Mouse (Mus musculus) kidney, adult 9 months (tissue): Measurements from ENCODE around the gene Kif11.

Experiments
- DNase-seq: peaks from one replicate; pipeline ENCODE4 v3.0.0; 2022

Kif11 gene

GRCm38 (mm10) chr19:37375755-37376615, at the start of gene Kif11:
TSS of gene Kif11 (plus strand) at chr19:37376403.
- DNase-seq = peak; percentile 99

- no peak for DNase-seq
Measured at GRCm38 (mm10) chr19:37327216-37327615, 49.0 kb upstream of the Kif11 start.

GRCm38 (mm10) chr19:37332726-37333125, 43.5 kb upstream of the Kif11 start:
- no peak for DNase-seq

- DNase-seq = no peak
Measured at GRCm38 (mm10) chr19:37333357-37333756, 42.8 kb upstream of the Kif11 start.

- DNase-seq = no peak
Measured at GRCm38 (mm10) chr19:37335392-37335791, 40.8 kb upstream of the Kif11 start.

GRCm38 (mm10) chr19:37337752-37338151, 38.5 kb upstream of the Kif11 start, which contains the start of gene Ide:
TSS of gene Ide (minus strand) at chr19:37337852.
- no peak for DNase-seq

GRCm38 (mm10) chr19:37340495-37340894, 35.7 kb upstream of the Kif11 start:
- no peak for DNase-seq

- DNase-seq = no peak
Measured at GRCm38 (mm10) chr19:37340931-37341330, 35.3 kb upstream of the Kif11 start.

- DNase-seq = no peak
Measured at GRCm38 (mm10) chr19:37343899-37344298, 32.3 kb upstream of the Kif11 start.

GRCm38 (mm10) chr19:37346258-37346657, 29.9 kb upstream of the Kif11 start:
- no peak for DNase-seq

- peak; percentile 16 for DNase-seq
Measured at GRCm38 (mm10) chr19:37348331-37348730, 27.9 kb upstream of the Kif11 start.

GRCm38 (mm10) chr19:37348952-37349351, 27.3 kb upstream of the Kif11 start:
- no peak for DNase-seq

GRCm38 (mm10) chr19:37352756-37353155, 23.4 kb upstream of the Kif11 start:
- DNase-seq = no peak

GRCm38 (mm10) chr19:37353331-37353730, 22.9 kb upstream of the Kif11 start:
- DNase-seq = peak; percentile 18

- no peak for DNase-seq
Measured at GRCm38 (mm10) chr19:37360044-37360443, 16.2 kb upstream of the Kif11 start.

- DNase-seq = no peak
Measured at GRCm38 (mm10) chr19:37362545-37362944, 13.7 kb upstream of the Kif11 start.

GRCm38 (mm10) chr19:37363128-37363939, 12.9 kb upstream of the Kif11 start:
- DNase-seq = no peak

GRCm38 (mm10) chr19:37368990-37369389, 7.2 kb upstream of the Kif11 start:
- no peak for DNase-seq

GRCm38 (mm10) chr19:37369921-37370320, 6.3 kb upstream of the Kif11 start:
- DNase-seq = no peak

GRCm38 (mm10) chr19:37370356-37370755, 5.8 kb upstream of the Kif11 start:
- no peak for DNase-seq

GRCm38 (mm10) chr19:37374941-37375754, 1.1 kb upstream of the Kif11 start:
- DNase-seq = peak; percentile 14

GRCm38 (mm10) chr19:37376841-37377240, 638 bp downstream of the Kif11 start:
- DNase-seq = no peak
